Mouse (Mus musculus) CH12.LX (cell line): Measurements from ENCODE around the gene Hipk1. TPM values are rescaled to one million over a fixed set of nuclear protein-coding genes. Genes with fewer than 3 reads are reported as not detected.

Source experiments
- DNase-seq: peaks from one replicate; pipeline ENCODE4 v3.0.0-alpha.2; 2013; ENCODE audit errors: extremely low read depth
- H3K27ac ChIP-seq: 2 replicates; pipeline ENCODE4 v1.5.1; 2012; ENCODE audit warnings: low read depth, mild to moderate bottlenecking, control low read depth, moderate library complexity; ENCODE audit not compliant: insufficient read depth
- H3K27me3 ChIP-seq: replicated peaks from 2 replicates; pipeline ENCODE3; 2012; ENCODE audit warnings: inconsistent platforms
- H3K36me3 ChIP-seq, 2 experiments: replicated peaks in 1 of 2; 2 replicates each; pipeline versions ENCODE3 to v1.6.1; 2012; ENCODE audit warnings: inconsistent platforms in 1 of 2, low read length in 1 of 2, mild to moderate bottlenecking in 1 of 2, mixed read lengths in 1 of 2, moderate library complexity in 1 of 2; ENCODE audit not compliant: control insufficient read depth in 1 of 2, insufficient read depth in 1 of 2
- H3K4me1 ChIP-seq, 2 experiments: 2 replicates each; pipeline ENCODE4 v1.6.1; 2012; ENCODE audit warnings: inconsistent platforms in 1 of 2, moderate library complexity in 1 of 2; ENCODE audit not compliant: insufficient read depth in 2 of 2, control insufficient read depth in 1 of 2
- H3K4me2 ChIP-seq: 2 replicates; pipeline ENCODE4 v1.6.1; 2012; ENCODE audit warnings: low read depth, mild to moderate bottlenecking, control low read depth; ENCODE audit not compliant: poor library complexity, insufficient read depth, severe bottlenecking
- H3K4me3 ChIP-seq, 3 experiments: fragments of 150-350 bp in 1 of 3; sonication (generic) in 1 of 3; replicated peaks in 1 of 3; 2 replicates each; pipeline versions ENCODE3 to v1.5.1; 2011 to 2012; ENCODE audit warnings: low read depth in 2 of 3, low read length in 2 of 3, mild to moderate bottlenecking in 2 of 3, moderate library complexity in 2 of 3, control low read depth in 1 of 3, improper control_type of control experiment in 1 of 3, inconsistent platforms in 1 of 3, mixed read lengths in 1 of 3; ENCODE audit not compliant: poor library complexity in 1 of 3
- H3K79me2 ChIP-seq: replicated peaks from 2 replicates; pipeline ENCODE4 v1.6.1; 2012; ENCODE audit warnings: mild to moderate bottlenecking, moderate library complexity; ENCODE audit not compliant: control insufficient read depth, poor library complexity, insufficient read depth, severe bottlenecking; ENCODE audit errors: extremely low read depth
- H3K9ac ChIP-seq: 2 replicates; pipeline ENCODE4 v1.6.1; 2012; ENCODE audit warnings: low read depth, mild to moderate bottlenecking, control low read depth, moderate library complexity; ENCODE audit not compliant: insufficient read depth
- H3K9me3 ChIP-seq: replicated peaks from 2 replicates; pipeline ENCODE3; 2012; ENCODE audit warnings: low read length, inconsistent platforms, mixed read lengths
- BHLHE40 ChIP-seq: IDR thresholded peaks from 2 replicates; pipeline ENCODE4 v1.6.1; 2011; ENCODE audit warnings: mild to moderate bottlenecking, low read depth, low read length, improper control_type of control experiment
- CHD1 ChIP-seq: IDR thresholded peaks from 2 replicates; pipeline ENCODE4 v1.6.1; 2012; ENCODE audit warnings: low read depth, low read length, improper control_type of control experiment, inconsistent platforms
- CHD2 ChIP-seq: IDR thresholded peaks from 2 replicates; pipeline ENCODE4 v1.6.1; 2011; ENCODE audit warnings: low read length, improper control_type of control experiment
- CTCF ChIP-seq, 2 experiments: IDR thresholded peaks in 1 of 2; conservative IDR thresholded peaks in 1 of 2; 2 replicates each; pipeline ENCODE4 v1.5.1; 2011 to 2012; ENCODE audit warnings: low read depth in 2 of 2, low read length in 2 of 2, improper control_type of control experiment in 1 of 2, inconsistent platforms in 1 of 2, mild to moderate bottlenecking in 1 of 2, moderate library complexity in 1 of 2
- E2F4 ChIP-seq: IDR thresholded peaks from 2 replicates; pipeline ENCODE4 v1.6.1; 2011; ENCODE audit warnings: low read depth, low read length, improper control_type of control experiment; ENCODE audit not compliant: insufficient replicate concordance
- ELF1 ChIP-seq: IDR thresholded peaks from 2 replicates; pipeline ENCODE4 v1.6.1; 2014; ENCODE audit warnings: low read depth, mild to moderate bottlenecking, inconsistent platforms, low read length, improper control_type of control experiment
- EP300 ChIP-seq: IDR thresholded peaks from 2 replicates; pipeline ENCODE4 v1.6.1; 2011; ENCODE audit warnings: low read length, improper control_type of control experiment
- ETS1 ChIP-seq: conservative IDR thresholded peaks from 2 replicates; pipeline ENCODE4 v1.6.1; 2012; ENCODE audit warnings: low read depth, mild to moderate bottlenecking, inconsistent platforms, low read length, improper control_type of control experiment, moderate library complexity
- GABPA ChIP-seq: IDR thresholded peaks from 2 replicates; pipeline ENCODE4 v1.6.1; 2012; ENCODE audit warnings: low read depth, low read length, improper control_type of control experiment, inconsistent platforms; ENCODE audit not compliant: insufficient replicate concordance
- HCFC1 ChIP-seq: IDR thresholded peaks from 2 replicates; pipeline ENCODE4 v1.6.1; 2012; ENCODE audit warnings: low read depth, mild to moderate bottlenecking, inconsistent platforms, low read length, improper control_type of control experiment
- IRF4 ChIP-seq: IDR thresholded peaks from 2 replicates; pipeline ENCODE4 v1.6.1; 2014; ENCODE audit warnings: low read depth, mild to moderate bottlenecking, inconsistent platforms, low read length, improper control_type of control experiment
- JUN ChIP-seq: IDR thresholded peaks from 2 replicates; pipeline ENCODE4 v1.6.1; 2011; ENCODE audit warnings: low read depth, mild to moderate bottlenecking, low read length, improper control_type of control experiment, moderate library complexity; ENCODE audit not compliant: insufficient read depth
- JUND ChIP-seq: conservative IDR thresholded peaks from 2 replicates; pipeline ENCODE4 v1.6.1; 2011; ENCODE audit warnings: low read depth, low read length, improper control_type of control experiment
- KAT2A ChIP-seq: IDR thresholded peaks from 2 replicates; pipeline ENCODE4 v1.6.1; 2012; ENCODE audit warnings: low read length, improper control_type of control experiment, inconsistent platforms; ENCODE audit not compliant: insufficient replicate concordance
- MAFK ChIP-seq: IDR thresholded peaks from 2 replicates; pipeline ENCODE4 v1.6.1; 2011; ENCODE audit warnings: low read length, improper control_type of control experiment; ENCODE audit not compliant: insufficient replicate concordance
- MAX ChIP-seq: IDR thresholded peaks from 2 replicates; pipeline ENCODE4 v1.6.1; 2011; ENCODE audit warnings: low read length, improper control_type of control experiment
- MAZ ChIP-seq: IDR thresholded peaks from 2 replicates; pipeline ENCODE4 v1.6.1; 2012; ENCODE audit warnings: low read depth, mild to moderate bottlenecking, inconsistent platforms, low read length, improper control_type of control experiment, moderate library complexity
- MEF2A ChIP-seq: IDR thresholded peaks from 2 replicates; pipeline ENCODE4 v1.6.1; 2014; ENCODE audit warnings: low read depth, mild to moderate bottlenecking, inconsistent platforms, low read length, improper control_type of control experiment, borderline replicate concordance
- MXI1 ChIP-seq: IDR thresholded peaks from 2 replicates; pipeline ENCODE4 v1.6.1; 2011; ENCODE audit warnings: mild to moderate bottlenecking, low read depth, low read length, improper control_type of control experiment
- MYC ChIP-seq: IDR thresholded peaks from 2 replicates; pipeline ENCODE4 v1.6.1; 2011; ENCODE audit warnings: low read depth, mild to moderate bottlenecking, improper control_type of control experiment, low read length
- NELFE ChIP-seq: IDR thresholded peaks from 2 replicates; pipeline ENCODE4 v1.6.1; 2011; ENCODE audit warnings: low read depth, low read length, improper control_type of control experiment
- NRF1 ChIP-seq: IDR thresholded peaks from 2 replicates; pipeline ENCODE4 v1.6.1; 2014; ENCODE audit warnings: low read depth, mild to moderate bottlenecking, inconsistent platforms, low read length, improper control_type of control experiment, moderate library complexity
- PAX5 ChIP-seq: IDR thresholded peaks from 2 replicates; pipeline ENCODE4 v1.6.1; 2012; ENCODE audit warnings: low read length, inconsistent platforms, mixed read lengths
- POLR2A ChIP-seq: IDR thresholded peaks from 2 replicates; pipeline ENCODE4 v1.6.1; 2011; ENCODE audit warnings: low read depth, mild to moderate bottlenecking, improper control_type of control experiment, low read length
- POLR2AphosphoS2 ChIP-seq: IDR thresholded peaks from 2 replicates; pipeline ENCODE4 v1.6.1; 2011; ENCODE audit warnings: low read depth, low read length, improper control_type of control experiment
- RAD21 ChIP-seq: IDR thresholded peaks from 2 replicates; pipeline ENCODE4 v1.6.1; 2011; ENCODE audit warnings: low read depth, mild to moderate bottlenecking, low read length, improper control_type of control experiment, moderate library complexity
- RCOR1 ChIP-seq: conservative IDR thresholded peaks from 2 replicates; pipeline ENCODE4 v1.6.1; 2012; ENCODE audit warnings: low read depth, mild to moderate bottlenecking, inconsistent platforms, low read length, improper control_type of control experiment
- SIN3A ChIP-seq: IDR thresholded peaks from 2 replicates; pipeline ENCODE4 v1.6.1; 2012; ENCODE audit warnings: low read length, improper control_type of control experiment, inconsistent platforms
- SMC3 ChIP-seq: IDR thresholded peaks from 2 replicates; pipeline ENCODE4 v1.6.1; 2011; ENCODE audit warnings: low read depth, low read length, improper control_type of control experiment
- TBP ChIP-seq: conservative IDR thresholded peaks from 2 replicates; pipeline ENCODE4 v1.6.1; 2011; ENCODE audit warnings: low read depth, low read length, improper control_type of control experiment
- TCF12 ChIP-seq: IDR thresholded peaks from 2 replicates; pipeline ENCODE4 v1.6.1; 2014; ENCODE audit warnings: low read depth, mild to moderate bottlenecking, inconsistent platforms, low read length, improper control_type of control experiment
- UBTF ChIP-seq: IDR thresholded peaks from 2 replicates; pipeline ENCODE4 v1.6.1; 2012; ENCODE audit warnings: low read depth, mild to moderate bottlenecking, inconsistent platforms, low read length, improper control_type of control experiment, moderate library complexity
- USF2 ChIP-seq: conservative IDR thresholded peaks from 2 replicates; pipeline ENCODE4 v1.6.1; 2011; ENCODE audit warnings: low read depth, low read length, improper control_type of control experiment
- ZC3H11A ChIP-seq: IDR thresholded peaks from 2 replicates; pipeline ENCODE4 v1.6.1; 2012; ENCODE audit warnings: low read depth, mild to moderate bottlenecking, inconsistent platforms, low read length, improper control_type of control experiment
- ZKSCAN1 ChIP-seq: IDR thresholded peaks from 2 replicates; pipeline ENCODE4 v1.6.1; 2012; ENCODE audit warnings: low read depth, inconsistent platforms, low read length, improper control_type of control experiment, borderline replicate concordance
- ZMIZ1 ChIP-seq: IDR thresholded peaks from 2 replicates; pipeline ENCODE4 v1.6.1; 2012; ENCODE audit warnings: low read depth, mild to moderate bottlenecking, inconsistent platforms, low read length, improper control_type of control experiment
- ZNF384 ChIP-seq: IDR thresholded peaks from 2 replicates; pipeline ENCODE4 v1.6.1; 2012; ENCODE audit warnings: low read depth, low read length, improper control_type of control experiment, inconsistent platforms
- dilution Hi-C: fragments of 300-500 bp; cut with MboI; formaldehyde crosslinking; loops from 2 replicates; pipeline ENCODE4 v1.14.3; 2020; ENCODE audit warnings: low sequenced_read_pairs; ENCODE audit not compliant: extremely low pct_unique_long_range_greater_than_20kb, extremely low pct_ligation_motif_present
- in situ Hi-C: fragments of 300-500 bp; cut with MboI; formaldehyde crosslinking; loops from 3 replicates; pipeline ENCODE4 v1.14.3; 2019; ENCODE audit warnings: low sequenced_read_pairs, low pct_ligation_motif_present, low pct_unique_long_range_greater_than_20kb, mixed read lengths
- polyA plus RNA-seq: library from polyadenylated mRNA; unstranded; fragments of >175 nt; gene quantifications from 2 replicates; pipeline ENCODE4 v1.2.1, GENCODE M21; 2012; ENCODE audit warnings: low read depth; ENCODE audit not compliant: insufficient read length
- total RNA-seq, 2 experiments: library from RNA; depleted of rRNA; stranded (reverse); fragments of 300-350 nt in 1 of 2; fragments of >200 nt in 1 of 2; gene quantifications; 2 replicates each; pipeline ENCODE4 v1.2.3; 2012 to 2014

The Hipk1 gene
- total RNA-seq (2012; rRNA removed): 32.7 and 36.5 TPM in 2 replicates
- total RNA-seq (2014; rRNA removed): 25.1 and 26.2 TPM in 2 replicates
- 31.1 and 35.9 TPM in 2 replicates for polyA plus RNA-seq

DNA sequence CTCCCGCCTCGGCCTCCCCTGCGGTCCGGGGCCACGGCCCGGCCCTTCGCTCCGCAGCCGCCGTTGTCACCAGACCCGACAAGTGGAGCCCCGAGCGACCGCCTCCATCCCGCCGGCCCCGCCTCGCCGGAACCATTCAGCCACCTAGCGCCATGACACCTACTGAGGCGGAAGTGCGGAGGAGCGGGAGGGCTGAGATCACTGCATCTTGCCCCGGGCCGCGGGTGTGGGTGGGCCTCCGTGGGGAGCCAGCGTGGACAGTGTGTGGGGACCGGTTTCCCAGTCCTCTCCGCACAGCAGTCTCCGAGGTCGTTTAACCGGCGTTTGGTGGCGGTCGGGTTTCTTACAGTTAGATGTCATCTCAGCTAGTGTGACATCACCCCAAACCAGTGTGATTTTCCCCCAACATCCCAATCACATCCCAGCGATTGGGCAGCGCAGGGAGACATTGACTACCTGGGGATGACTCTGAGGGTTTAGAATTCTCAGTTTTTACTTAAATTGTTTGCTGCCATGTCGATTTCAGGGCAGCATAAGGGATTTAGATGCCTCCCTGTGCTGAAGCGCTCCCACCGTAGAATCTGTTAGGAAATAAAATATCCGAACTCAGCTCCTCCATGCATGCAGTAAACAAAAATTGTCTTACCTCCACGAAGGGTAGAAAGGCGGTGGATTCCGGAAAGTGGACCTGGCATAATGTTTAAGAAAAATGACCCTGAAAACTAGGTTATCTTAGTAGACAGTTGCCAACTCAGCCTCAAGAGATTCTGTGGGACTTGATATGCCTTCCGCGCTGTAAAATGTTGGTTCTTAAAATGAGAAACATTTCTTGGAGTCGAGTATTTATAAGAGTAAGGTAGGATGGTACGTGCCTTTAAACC, at the start of gene Hipk1:
Gene Hipk1, minus strand, starts transcription at position 334 of the 881 bp plus-strand sequence.
- dilution Hi-C loops (no loop called here), in situ Hi-C loops (no loop called here)
- peak within 1 kb of the TSS; percentile 83 for H3K27ac ChIP-seq
- H3K79me2 ChIP-seq: peaks cover 45% of the 10 kb centered on the region
- peak within 1 kb of the TSS; percentile 70 for H3K4me2 ChIP-seq
- peaks cover 5% of the 10 kb centered on the region for H3K27me3 ChIP-seq
- peaks cover 0 to under 1% of the 10 kb centered on the region in 2 experiments for H3K36me3 ChIP-seq
- peak within 1 kb of the TSS; percentile 89 to 98 (median 93) for H3K4me3 ChIP-seq
- peaks cover 11 to 49% of the 10 kb centered on the region in 2 experiments; a peak in 3 of 4 replicates for H3K4me1 ChIP-seq
- DNase-seq: peak; percentile 87
- H3K9me3 ChIP-seq: no peaks in the 10 kb centered on the region
- peak within 1 kb of the TSS; percentile 83 for H3K9ac ChIP-seq
- TF ChIP-seq IRF4 (peak; percentile 57; the same call in 1 of the 2 replicates), E2F4 (0 out of 2 replicates have a peak, but pooled peaks have one; percentile 18), JUND (no peak), USF2 (no peak), POLR2A (peak; percentile 88), NRF1 (peak; percentile 69), MAX (no peak; the same call in 1 of the 2 replicates), JUN (no peak), ELF1 (peak; percentile 96), CHD2 (no peak), TBP (no peak), ZKSCAN1 (no peak), PAX5 (no peak), BHLHE40 (0 out of 2 replicates have a peak, but pooled peaks have one; percentile 34), SIN3A (peak; percentile 89), CTCF (conservative IDR thresholded peaks at IDR 0.05 in 1 of 2, IDR thresholded peaks at IDR 0.05 in 1 of 2; ENCODE audit: low read depth in 2 of 2, low read length in 2 of 2) (no peak), MYC (no peak; the same call in 1 of the 2 replicates), POLR2AphosphoS2 (0 out of 2 replicates have a peak, but pooled peaks have one; percentile 36), TCF12 (peak; percentile 91), RAD21 (no peak), MAFK (no peak), ZNF384 (no peak), EP300 (no peak), MXI1 (peak; percentile 55; the same call in 1 of the 2 replicates), ETS1 (no peak), KAT2A (0 out of 2 replicates have a peak, but pooled peaks have one; percentile 65), NELFE (peak; percentile 70), MAZ (peak; percentile 93), HCFC1 (peak; percentile 82), ZC3H11A (no peak), MEF2A (no peak), GABPA (no peak; the same call in 1 of the 2 replicates), RCOR1 (no peak), ZMIZ1 (no peak; the same call in 1 of the 2 replicates), SMC3 (no peak), CHD1 (0 out of 2 replicates have a peak, but pooled peaks have one; percentile 71), UBTF (0 out of 2 replicates have a peak, but pooled peaks have one; percentile 80)
